Mouse (Mus musculus) adrenal gland, postnatal 36 days (tissue): Measurements from ENCODE around the gene Extl1. TPM values are rescaled to one million over a fixed set of nuclear protein-coding genes. Genes with fewer than 3 reads are reported as not detected.
A peak's percentile ranks its signal among the peaks of the same experiment; 100 is the strongest.

Experiments used
- DNase-seq, 2 experiments: peaks; one replicate each; pipeline ENCODE4 v3.0.0; 2021; ENCODE audit warnings: mixed read lengths in 1 of 2
- total RNA-seq, 2 experiments: library from RNA; stranded (reverse); gene quantifications; 2 replicates each; pipeline ENCODE4 v1.2.3; 2021

Gene Extl1
- total RNA-seq, 2 experiments from 2014 or later = 1.7 to 2.3 TPM

DNA sequence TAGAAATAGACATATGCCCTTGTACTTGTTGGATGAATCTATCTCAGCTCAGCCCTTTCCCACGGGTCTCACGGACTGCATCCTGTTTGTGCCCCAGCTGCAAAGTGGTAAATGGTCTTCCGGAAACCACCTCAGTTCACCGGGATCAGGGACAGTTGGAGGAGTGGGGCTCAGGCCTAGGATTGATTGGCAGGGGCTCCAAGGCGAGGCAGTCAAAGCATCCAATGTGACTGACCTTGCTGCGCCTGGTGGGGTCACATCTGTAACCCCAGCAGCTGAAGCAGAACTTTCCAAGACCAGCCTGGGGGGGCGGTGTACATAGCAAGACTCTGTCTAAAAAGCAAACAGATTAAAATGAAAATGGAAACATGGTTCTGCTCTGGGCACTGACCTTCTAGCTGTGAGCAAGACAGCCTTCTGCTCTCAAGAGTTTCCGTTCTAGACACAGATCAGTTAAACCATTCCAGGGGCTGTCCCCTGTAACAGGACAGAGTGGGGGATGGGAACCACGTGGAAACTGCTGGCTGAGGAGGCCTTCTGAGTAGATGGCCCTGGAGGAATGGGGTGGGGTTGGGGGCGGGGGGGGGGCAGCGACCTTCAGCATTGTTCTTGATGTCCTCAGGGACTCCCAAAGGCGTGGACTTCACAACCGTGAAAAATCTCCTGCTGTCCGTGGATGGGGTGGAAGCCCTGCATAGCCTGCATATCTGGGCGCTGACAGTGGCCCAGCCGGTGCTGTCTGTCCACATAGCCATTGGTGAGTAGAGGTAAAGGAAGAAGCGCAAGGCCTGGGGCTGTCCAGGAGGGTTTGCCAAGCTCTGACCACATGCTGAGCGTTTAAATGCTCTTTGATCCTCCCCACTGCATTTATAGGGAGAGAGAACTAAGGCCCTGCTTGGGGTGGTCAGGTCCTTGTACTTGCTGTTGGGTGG, 32.1 kb downstream of the Extl1 start:
- peak; percentile 35 to 60 for DNase-seq

- no peak for DNase-seq
Measured at GRCm38 (mm10) chr4:134350641-134351040, 33.0 kb downstream of the Extl1 start.

GRCm38 (mm10) chr4:134349829-134350228, 33.8 kb downstream of the Extl1 start:
- DNase-seq = no peak

DNA sequence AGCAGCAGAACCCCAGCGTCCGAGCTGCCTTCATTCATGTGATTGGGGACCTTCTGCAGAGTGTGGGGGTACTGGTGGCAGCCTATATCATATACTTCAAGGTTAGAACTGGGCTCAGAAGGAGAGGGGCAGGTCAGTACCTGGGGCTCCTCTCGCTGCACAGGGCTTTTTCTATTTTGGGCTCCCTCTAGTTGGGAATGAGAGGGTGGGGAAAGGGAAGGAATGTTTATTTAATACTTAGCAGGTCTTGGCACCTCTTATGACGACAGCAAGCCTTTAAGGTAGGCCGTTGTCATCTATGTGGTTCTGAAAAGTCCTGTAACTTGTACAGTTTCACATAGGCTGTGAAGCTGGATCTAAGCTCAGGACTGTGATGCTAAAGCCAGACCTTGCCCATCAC, 35.1 kb downstream of the Extl1 start:
- no peak for DNase-seq

DNA sequence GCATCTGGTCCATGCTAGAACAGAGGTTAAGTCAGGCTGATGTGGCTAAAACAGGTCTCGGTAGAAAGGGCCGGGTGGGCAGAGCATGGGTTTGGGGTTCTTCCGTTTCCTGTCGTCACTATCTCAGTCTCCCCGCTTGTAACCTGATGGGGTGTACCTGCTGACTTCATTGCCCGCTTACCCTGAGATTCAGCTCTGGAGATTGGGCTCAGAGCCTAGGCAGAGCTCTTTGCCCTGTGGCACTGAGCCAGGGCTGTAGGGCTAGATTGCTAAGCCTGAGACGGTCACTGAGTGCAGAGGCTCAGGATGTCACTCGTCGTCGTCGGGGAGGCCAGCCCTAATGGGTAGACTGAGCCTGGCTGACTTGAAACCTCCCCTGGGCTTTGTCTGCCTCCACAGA, 35.6 kb downstream of the Extl1 start:
- peak in 1 of 2 experiments; percentile 47 for DNase-seq

DNA sequence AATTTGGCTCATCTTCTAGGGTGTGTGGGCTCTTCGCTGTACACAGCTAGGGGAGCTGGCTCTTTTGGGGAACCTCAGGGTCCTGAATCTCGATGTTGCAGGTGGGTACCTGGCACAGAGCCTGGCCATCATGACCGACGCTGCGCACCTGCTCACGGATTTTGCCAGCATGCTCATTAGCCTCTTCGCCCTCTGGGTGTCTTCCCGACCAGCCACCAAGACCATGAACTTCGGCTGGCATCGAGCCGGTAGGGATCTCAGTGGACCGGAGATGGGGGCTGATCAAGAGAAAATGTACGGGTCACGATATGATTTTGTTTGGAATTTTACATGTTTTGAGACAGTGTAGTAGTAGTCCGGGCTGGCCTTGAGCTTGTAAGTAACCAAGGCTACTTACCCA, 37.8 kb downstream of the Extl1 start:
- no peak for DNase-seq

DNA sequence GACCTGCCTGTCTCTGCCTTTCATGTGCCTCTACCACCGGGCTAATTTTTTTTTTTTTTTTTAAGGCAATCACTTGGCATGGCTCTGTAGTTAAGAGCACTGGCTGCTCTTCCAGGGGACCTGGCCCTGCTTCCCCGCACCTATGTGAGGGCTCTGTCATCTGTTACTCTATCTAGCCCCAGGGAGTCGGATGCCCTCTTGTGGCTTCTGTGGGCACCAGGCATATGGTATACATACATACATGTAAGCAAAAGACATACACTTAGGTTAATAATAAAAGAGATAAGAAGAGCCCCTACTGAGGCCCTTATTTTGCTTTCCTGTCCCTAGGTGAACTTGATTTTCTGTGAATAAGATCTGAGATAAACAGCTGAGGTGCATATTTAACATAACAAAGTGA, 39.0 kb downstream of the Extl1 start:
- no peak for DNase-seq

DNA sequence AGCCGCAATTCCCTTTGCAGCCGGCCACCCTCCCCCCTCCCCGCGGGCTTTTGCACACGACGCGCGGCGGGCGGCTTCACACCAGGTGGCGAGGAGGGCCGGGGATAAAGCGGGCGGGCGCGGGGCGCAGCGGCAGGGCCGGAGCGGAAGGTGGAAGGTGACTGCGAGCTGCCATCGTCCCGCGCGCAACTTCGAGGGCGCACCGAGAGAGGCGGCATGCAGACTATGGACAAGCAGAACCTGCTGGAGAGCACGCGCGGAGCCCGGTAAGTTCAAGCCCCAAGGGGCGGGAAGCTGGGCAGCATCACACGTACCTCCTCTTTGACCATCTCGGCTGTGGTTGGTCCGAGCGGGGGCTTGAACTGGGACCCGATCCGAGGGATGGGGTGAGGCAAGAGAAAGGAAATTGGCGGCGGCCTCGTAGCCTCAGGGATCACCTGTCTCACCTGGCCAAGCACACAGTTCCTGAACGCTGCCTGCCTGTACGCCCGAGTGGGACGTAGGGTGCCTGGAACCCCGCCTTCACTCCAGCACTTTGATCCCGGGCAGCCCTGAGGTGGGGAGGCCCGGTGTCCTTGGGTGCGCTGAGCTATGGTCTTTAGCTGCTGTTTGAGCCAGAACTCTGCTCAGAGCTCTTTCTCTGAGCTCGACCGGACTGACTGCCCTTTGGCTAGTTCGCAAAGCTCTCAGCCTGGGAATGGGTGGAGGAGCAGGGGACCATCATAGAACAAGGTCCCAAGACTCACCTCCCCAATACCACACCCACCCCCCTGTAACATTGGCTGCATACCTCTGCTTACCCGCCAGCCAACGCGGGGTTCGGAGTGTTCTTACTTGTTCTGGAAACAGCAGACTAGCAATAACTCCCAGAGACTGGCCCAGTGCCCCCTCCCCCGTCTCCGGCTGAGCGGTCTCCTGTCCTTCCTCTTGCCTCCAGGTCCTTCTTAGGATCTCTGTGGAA, 40.3 kb downstream of the Extl1 start, which contains the start of gene Slc30a2:
Slc30a2 (plus strand) TSS at position 111 of the 961 bp plus-strand sequence.
- peak; percentile 68 to 78 for DNase-seq

- DNase-seq = no peak
Measured at GRCm38 (mm10) chr4:134342213-134342779, 41.4 kb downstream of the Extl1 start.

DNA sequence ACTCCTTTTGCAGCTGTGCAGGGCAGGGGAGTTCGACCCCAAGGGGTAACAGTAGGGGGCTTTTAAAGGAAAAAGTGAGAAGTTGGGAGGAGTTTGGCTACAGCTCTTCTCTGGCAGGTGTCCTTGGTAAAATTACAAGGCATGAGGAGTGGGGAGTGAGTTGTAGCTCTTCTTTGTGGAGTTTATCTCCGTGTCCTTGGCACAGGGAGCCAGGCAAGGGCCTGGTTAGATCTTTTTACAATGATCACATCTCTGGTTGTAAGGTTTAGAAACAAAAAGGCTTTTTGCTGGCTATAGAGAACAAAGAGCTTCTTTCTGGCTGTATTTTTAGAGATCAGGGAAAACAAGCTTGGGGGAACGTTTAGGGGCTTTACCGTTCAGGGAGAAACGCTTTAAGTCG, 42.4 kb downstream of the Extl1 start:
- peak in 1 of 2 experiments; percentile 21 for DNase-seq

DNA sequence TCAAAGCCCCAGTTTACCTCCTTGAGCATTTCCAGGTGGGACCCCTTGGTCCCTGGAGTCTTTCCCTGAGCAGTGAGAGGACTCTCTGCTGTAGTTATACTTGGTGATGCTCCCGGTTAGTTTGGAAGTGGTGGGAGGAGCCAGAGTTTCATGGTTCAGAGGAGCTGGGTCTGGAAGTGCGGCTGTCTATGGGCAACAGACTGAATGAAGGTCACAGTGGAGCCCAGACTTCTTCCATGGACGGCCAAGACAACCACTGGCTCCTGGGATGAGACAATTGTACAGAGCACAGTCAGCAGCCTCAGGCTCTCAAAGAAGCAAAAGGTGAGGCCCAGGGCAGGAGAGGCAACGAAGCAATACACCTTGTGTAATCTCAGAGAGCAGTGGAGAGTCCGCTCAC, 53.4 kb downstream of the Extl1 start:
- DNase-seq = no peak

GRCm38 (mm10) chr4:134328832-134329231, 54.8 kb downstream of the Extl1 start:
- no peak for DNase-seq

DNA sequence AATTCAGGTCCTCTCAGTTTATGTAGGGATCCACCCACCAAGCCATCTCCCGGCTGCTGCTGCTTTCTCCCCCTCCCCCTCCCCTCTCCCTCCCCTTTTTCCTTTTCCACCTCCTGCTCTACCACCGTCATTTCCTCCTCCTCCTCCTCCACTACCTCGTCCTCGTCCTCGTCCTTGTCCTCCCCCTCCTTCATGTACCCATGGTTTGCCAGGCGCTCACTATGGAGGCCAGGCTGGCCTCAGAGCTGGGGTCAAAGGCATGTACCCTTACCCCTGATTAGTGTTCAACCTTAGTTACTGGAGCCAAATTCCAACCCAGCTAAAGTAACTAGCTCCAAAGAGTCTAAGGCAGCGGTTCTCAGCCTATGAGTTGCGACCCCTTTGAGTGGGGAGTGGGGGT, 55.5 kb downstream of the Extl1 start:
- no peak for DNase-seq

DNA sequence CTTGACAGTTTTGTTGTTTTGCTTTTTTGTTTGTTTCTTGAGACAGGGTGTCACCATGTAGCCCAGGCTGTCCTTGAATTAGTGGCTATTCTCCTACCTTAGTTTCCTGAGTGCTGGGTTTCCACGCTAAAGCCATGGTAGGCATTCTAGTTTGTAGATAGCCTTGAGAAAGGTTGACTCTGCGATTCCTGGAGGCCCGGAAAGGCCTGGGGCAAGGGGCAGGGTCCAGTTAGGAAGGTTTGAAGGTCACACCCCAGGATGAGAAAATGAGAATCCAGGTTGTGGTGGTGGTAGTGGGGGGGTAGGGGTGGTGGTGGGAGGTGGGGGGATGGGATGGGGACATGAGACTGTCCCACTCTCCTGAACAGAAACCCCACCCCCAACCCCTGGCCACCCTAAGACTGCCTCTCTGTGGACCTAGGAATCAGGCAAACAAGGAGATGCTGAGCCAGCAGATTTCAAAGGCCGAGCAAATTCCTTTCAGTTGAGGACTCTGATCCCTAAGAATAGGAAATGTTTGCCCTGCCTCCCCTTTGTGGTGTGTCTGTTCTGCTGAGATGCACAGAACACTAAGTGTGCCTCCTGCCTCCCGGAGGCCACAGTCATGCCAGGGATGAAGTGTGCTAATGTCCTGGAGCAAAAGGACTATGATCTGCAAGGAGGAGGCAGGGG, 56.7 kb downstream of the Extl1 start:
- DNase-seq = no peak

- DNase-seq = no peak
Measured at GRCm38 (mm10) chr4:134324655-134325054, 59.0 kb downstream of the Extl1 start.

DNA sequence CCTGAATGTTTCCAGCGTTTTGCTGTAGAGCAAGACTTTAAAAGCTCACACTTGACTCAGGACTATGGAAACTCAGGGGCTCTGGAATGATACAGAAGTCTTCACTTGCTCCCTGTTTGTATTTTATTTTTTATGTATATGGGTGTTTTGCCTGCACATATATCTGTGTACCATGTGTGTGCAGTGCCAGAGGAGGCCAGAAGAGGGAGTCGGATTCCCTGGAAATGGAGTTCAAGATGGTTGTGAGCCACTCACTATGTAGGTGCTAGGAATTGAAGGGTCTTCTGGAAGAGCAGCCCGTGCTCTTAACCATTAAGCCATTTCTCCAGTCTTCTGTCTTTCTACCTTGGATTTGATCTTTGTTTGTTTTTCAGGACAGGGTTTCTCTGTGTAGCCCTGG, 62.1 kb downstream of the Extl1 start:
- no peak for DNase-seq

DNA sequence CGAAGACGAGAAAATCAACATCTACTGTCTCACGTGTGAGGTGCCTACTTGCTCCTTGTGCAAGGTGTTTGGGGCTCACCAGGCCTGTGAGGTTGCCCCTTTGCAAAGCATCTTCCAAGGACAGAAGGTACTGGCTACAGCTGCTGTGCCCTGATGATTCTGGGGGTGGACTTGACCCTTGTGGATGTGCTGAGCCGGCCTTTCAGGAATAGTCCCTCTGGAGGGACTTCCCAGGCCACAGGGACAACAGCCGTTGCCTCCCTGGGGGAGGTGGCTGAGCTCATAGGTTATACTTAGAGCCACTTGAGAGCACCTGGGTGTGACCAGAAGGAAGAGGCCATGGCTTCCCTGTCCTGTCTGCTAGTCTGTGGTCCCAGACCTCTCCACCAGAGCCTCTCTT, 64.0 kb downstream of the Extl1 start:
- no peak for DNase-seq

GRCm38 (mm10) chr4:134319074-134319473, 64.6 kb downstream of the Extl1 start:
- no peak for DNase-seq

- peak in 1 of 2 experiments; percentile 34 for DNase-seq
Measured at GRCm38 (mm10) chr4:134316390-134316789, 67.3 kb downstream of the Extl1 start.

- no peak for DNase-seq
Measured at GRCm38 (mm10) chr4:134315470-134315869, 68.2 kb downstream of the Extl1 start.

GRCm38 (mm10) chr4:134314876-134315275, 68.8 kb downstream of the Extl1 start, which contains the start of gene Trim63:
Trim63 (plus strand) TSS chr4:134315120.
- DNase-seq = no peak
